Mouse (Mus musculus) neural tube, embryonic 11.5 days (tissue): ENCODE results near the gene Wdfy4. TPM values are rescaled to one million over a fixed set of nuclear protein-coding genes. Genes with fewer than 3 reads are reported as not detected.

Experiments used
- ATAC-seq: fragments of 200-750 bp; cut with Nextera tagmentation; 2 replicates; pipeline ENCODE4 v1.8.0; 2017; ENCODE audit warnings: moderate number of reproducible peaks, mild to moderate bottlenecking, moderate TSS enrichment, moderate library complexity; ENCODE audit not compliant: insufficient read depth, low FRiP score, low TSS enrichment
- DNase-seq: peaks from one replicate; pipeline ENCODE4 v3.0.0-alpha.2; 2015; ENCODE audit warnings: low spot score
- H3K27ac ChIP-seq: fragments of 300-500 bp; sonication (generic); 2 replicates; pipeline ENCODE4 v1.5.1; 2014; ENCODE audit warnings: low read depth, mild to moderate bottlenecking, low read length
- H3K27me3 ChIP-seq: fragments of 300-500 bp; sonication (generic); 2 replicates; pipeline ENCODE4 v1.6.1; 2014; ENCODE audit warnings: mild to moderate bottlenecking, low read length, mixed read lengths; ENCODE audit not compliant: control insufficient read depth, insufficient read depth
- H3K36me3 ChIP-seq: fragments of 300-500 bp; sonication (generic); 2 replicates; pipeline ENCODE4 v1.6.1; 2014; ENCODE audit warnings: mild to moderate bottlenecking, low read length, moderate library complexity, mixed read lengths; ENCODE audit not compliant: control insufficient read depth, insufficient read depth
- H3K4me1 ChIP-seq: fragments of 300-500 bp; sonication (generic); 2 replicates; pipeline ENCODE4 v1.6.1; 2014; ENCODE audit warnings: low read length, mixed read lengths; ENCODE audit not compliant: control insufficient read depth, insufficient read depth
- H3K4me2 ChIP-seq: fragments of 300-500 bp; sonication (generic); 2 replicates; pipeline ENCODE4 v1.6.1; 2014; ENCODE audit warnings: low read depth, mild to moderate bottlenecking, moderate library complexity
- H3K4me3 ChIP-seq: fragments of 300-500 bp; sonication (generic); 2 replicates; pipeline ENCODE4 v1.5.1; 2014; ENCODE audit warnings: low read depth, low read length
- H3K9ac ChIP-seq: fragments of 300-500 bp; sonication (generic); 2 replicates; pipeline ENCODE4 v1.6.1; 2014; ENCODE audit warnings: mild to moderate bottlenecking, low read length
- H3K9me3 ChIP-seq: fragments of 300-500 bp; sonication (generic); 2 replicates; pipeline ENCODE4 v1.6.1; 2016; ENCODE audit warnings: low read length; ENCODE audit not compliant: control insufficient read depth
- WGBS: fragments of 180-500 bp; shearing (Covaris S2); extraction: QIAGEN DNeasy Blood & Tissue Kit; methylation state at CpG from one replicate; pipeline ENCODE4 v1.1.7; 2014; 5-methylcytosine and 5-hydroxymethylcytosine counted together
- polyA plus RNA-seq: library from polyadenylated mRNA; unstranded; fragments of >200 nt; fragmentation: Nextera tagmentation; extraction: Ambion mirVana; gene quantifications from 2 replicates; pipeline ENCODE4 v1.2.1, GENCODE M21; 2014

Wdfy4 gene
- polyA plus RNA-seq, 1 experiment from 2014 or later, result 0.36 TPM

DNA sequence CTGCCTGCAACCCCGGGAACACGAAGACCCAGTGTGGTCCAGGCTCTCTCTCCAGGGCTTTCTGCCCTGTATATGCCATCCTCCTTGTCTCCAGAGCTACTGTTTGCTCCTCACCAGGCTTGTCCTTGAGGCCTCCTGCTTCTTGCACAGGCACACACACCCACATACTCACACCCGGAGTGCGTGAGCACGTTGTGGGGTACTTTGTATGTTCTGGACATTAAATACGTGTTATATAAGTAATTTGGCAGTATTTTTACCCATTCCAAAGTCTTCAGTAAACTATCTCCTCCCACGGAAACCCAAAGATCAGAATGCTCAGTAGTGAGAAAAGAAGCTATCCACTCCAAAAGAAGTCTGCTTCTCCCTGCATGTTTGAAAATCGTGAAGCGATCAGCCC is 261.4 kb downstream of the Wdfy4 start:
- Histone ChIP-seq H3K9me3 (no peaks in the 10 kb centered on the region), H3K4me3 (no peak overlapping the region), H3K27ac (no peak overlapping the region), H3K27me3 (no peaks in the 10 kb centered on the region), H3K4me2 (no peak overlapping the region), H3K36me3 (no peaks in the 10 kb centered on the region), H3K9ac (no peak overlapping the region), H3K4me1 (no peaks in the 10 kb centered on the region)
- no peak for ATAC-seq
- DNase-seq, result peak; percentile 12
- 82% methylated on average over 9 of the region's 9 CpGs for WGBS

DNA sequence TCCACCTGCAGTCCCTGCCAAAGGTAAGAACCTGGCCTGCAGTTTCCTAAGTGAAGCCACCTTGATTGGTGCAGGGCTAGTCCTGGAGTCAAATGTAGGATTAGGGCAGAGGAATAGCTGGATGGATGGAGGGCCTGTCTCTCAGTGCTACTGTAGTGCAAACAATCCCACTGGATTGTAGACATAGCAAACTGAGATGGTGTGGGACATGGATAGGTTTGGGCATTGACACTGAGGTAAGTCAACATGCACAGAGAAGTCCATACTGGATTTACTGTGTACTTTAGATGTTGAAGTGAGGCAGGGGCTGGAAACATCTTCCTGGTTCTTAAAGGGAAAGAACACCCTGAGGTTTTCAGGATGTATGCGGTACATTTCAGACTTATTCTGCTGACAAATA is 267.4 kb downstream of the Wdfy4 start:
- H3K9me3 ChIP-seq, result no peaks in the 10 kb centered on the region
- H3K9ac ChIP-seq, result no peak overlapping the region
- DNase-seq, result no peak
- no peaks in the 10 kb centered on the region for H3K36me3 ChIP-seq
- no peak overlapping the region for H3K4me3 ChIP-seq
- H3K4me2 ChIP-seq, result no peak overlapping the region
- no peak for ATAC-seq
- WGBS, result 95% methylated on average over 1 of the region's 1 CpGs
- no peaks in the 10 kb centered on the region for H3K27me3 ChIP-seq
- H3K27ac ChIP-seq, result no peak overlapping the region
- H3K4me1 ChIP-seq, result no peaks in the 10 kb centered on the region

DNA sequence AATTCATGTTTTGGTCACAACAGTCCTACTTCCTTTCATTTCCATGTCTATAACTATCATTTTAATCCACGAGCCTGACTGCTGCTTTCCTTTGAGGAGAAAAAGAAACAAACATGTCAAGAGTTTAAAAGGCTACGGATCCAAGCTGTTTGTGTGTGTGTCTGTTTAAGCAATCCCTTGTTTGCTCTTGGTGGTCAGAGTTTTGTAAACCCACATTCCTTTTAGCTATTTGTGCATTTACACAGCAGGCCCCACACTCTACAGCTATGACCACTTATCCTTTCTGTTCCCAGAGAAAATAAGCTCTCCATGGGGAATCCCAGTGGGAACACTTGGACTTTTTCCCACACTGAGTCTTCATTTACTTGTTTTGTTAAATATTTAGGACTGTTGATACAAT is 269.9 kb downstream of the Wdfy4 start:
- Histone ChIP-seq H3K27ac (no peak overlapping the region), H3K27me3 (no peaks in the 10 kb centered on the region), H3K4me3 (no peak overlapping the region), H3K4me1 (no peaks in the 10 kb centered on the region), H3K36me3 (no peaks in the 10 kb centered on the region), H3K4me2 (no peak overlapping the region), H3K9me3 (no peaks in the 10 kb centered on the region), H3K9ac (no peak overlapping the region)
- 61% methylated on average over 2 of the region's 2 CpGs for WGBS
- DNase-seq, result no peak
- ATAC-seq, result no peak

DNA sequence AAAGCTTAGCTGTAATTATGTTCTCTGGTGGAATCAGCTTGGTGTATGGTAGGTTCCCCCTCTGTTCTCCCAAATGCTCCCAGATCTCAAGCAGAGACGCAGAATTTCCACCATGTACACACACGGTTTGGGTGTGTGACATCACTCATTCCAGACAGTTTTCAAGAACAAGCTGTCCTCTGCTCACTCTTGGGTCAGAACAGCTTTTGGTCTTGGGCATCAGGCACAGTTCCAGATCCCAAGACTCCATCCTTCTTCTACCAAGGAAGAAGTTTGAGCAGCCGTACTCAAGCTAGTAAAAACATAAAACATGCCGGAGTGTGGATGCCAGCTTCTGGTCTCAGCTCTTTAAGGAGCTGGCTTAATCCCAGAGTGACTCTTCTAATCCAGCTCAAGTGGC is 274.1 kb downstream of the Wdfy4 start:
- no peak overlapping the region for H3K27ac ChIP-seq
- H3K4me1 ChIP-seq, result no peaks in the 10 kb centered on the region
- ATAC-seq, result no peak
- no peak overlapping the region for H3K9ac ChIP-seq
- no peaks in the 10 kb centered on the region for H3K27me3 ChIP-seq
- no peak overlapping the region for H3K4me2 ChIP-seq
- no peak for DNase-seq
- H3K4me3 ChIP-seq, result no peak overlapping the region
- no peaks in the 10 kb centered on the region for H3K36me3 ChIP-seq
- H3K9me3 ChIP-seq, result no peaks in the 10 kb centered on the region
- WGBS, result 90% methylated on average over 4 of the region's 4 CpGs

Other genes with a start within 250 kb of the Wdfy4 start
- 0.20 and 0.24 TPM in 2 replicates for gene Lrrc18, start 194.1 kb downstream of the Wdfy4 start, polyA plus RNA-seq
- 3.8 and 4.6 TPM in 2 replicates for gene Arhgap22, start 28.5 kb upstream of the Wdfy4 start, polyA plus RNA-seq